Mouse (Mus musculus): ENCODE data around the gene Acap2. TPM values are rescaled to one million over a fixed set of nuclear protein-coding genes. Genes with fewer than 3 reads are reported as not detected.

The Acap2 gene
- total and polyA plus RNA-seq, 3 experiments = 17.2 to 19.1 TPM; not detected in 1

DNA sequence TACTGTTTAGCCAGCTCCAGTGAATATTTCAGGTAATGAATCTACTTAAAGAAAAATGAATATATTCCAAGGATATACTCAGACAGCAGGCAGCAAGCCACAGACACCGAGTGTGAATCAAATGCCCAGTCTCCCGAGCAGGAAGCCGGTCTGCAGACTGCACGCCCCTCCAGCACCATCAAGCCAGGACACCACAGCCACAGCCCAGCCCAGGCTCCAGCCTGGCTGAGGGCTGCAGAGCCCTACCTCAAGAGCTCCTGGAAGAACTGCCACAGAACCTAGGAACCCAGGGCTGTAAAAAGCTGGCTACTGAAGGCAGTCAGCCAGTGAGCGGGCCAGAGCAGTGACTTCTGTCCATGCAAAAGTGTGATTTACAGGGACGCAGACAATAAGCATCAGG is 148.2 kb downstream of the Acap2 start:
- no peak overlapping the region for H3K4me3 ChIP-seq (ENCODE audit: control insufficient read depth in 1 of 2, insufficient read depth in 1 of 2, low read depth in 2 of 2, low read length in 2 of 2)
- DNase-seq (ENCODE audit: low read depth, low spot score) = no peak
- H3K36me3 ChIP-seq (ENCODE audit: control insufficient read depth in 1 of 2, insufficient read depth in 2 of 2, low read length in 2 of 2) = no peaks in the 10 kb centered on the region
- TF ChIP-seq POLR2AphosphoS2 (IDR thresholded peaks at IDR 0.05; ENCODE audit: low read length) = no peak
- no peak for TF ChIP-seq CHD2 (IDR thresholded peaks at IDR 0.05; ENCODE audit: low read length)
- no peak for TF ChIP-seq MAFK (IDR thresholded peaks at IDR 0.05; ENCODE audit: borderline replicate concordance, low read depth, low read length)
- TF ChIP-seq GATA1 (IDR thresholded peaks at IDR 0.05; ENCODE audit: low read depth, low read length) = no peak
- TF ChIP-seq SMC3 (IDR thresholded peaks at IDR 0.05; ENCODE audit: low read depth, low read length) = no peak
- H3K9me3 ChIP-seq (replicated peaks; ENCODE audit: insufficient read depth, low read length) = no peaks in the 10 kb centered on the region
- no peak overlapping the region for H3K27ac ChIP-seq (ENCODE audit: control insufficient read depth, low read depth, low read length)
- no peak overlapping the region for H3K9ac ChIP-seq (ENCODE audit: control insufficient read depth, low read depth, low read length, poor library complexity, severe bottlenecking)
- no peaks in the 10 kb centered on the region for H3K27me3 ChIP-seq (ENCODE audit: control insufficient read depth in 1 of 2, insufficient read depth in 2 of 2, low read length in 2 of 2)
- H3K79me2 ChIP-seq (ENCODE audit: control insufficient read depth, insufficient read depth, low read length, poor library complexity) = no peaks in the 10 kb centered on the region
- no peaks in the 10 kb centered on the region for H3K4me1 ChIP-seq (ENCODE audit: control insufficient read depth in 1 of 2, insufficient read depth in 2 of 2, low read length in 2 of 2)

DNA sequence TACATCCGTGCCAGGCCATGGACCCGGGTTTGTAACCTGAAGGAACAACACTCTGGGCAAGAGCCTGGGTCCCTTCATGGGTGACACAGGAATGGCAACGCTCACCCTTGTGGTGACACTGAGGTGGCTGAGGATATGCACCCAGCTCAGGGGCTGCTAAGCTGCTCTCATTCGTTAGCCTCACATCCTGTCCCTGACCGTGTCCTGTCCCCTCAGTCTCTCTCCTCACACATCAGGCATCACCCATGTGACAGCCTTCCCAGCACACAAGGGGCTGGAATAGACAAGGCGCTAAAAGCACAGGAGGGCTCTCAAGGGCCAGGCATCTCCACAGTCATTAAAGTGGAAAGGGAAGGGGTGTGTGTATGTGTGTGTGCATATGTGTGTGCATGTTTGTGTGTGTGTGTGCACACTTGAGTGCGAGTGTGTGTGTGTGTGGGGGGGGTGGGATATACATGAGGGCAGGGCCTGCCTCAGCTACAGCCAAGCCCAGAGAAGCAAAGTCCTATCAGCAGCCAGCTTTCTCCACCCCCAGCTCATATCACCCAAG is 148.8 kb downstream of the Acap2 start:
- no peak for TF ChIP-seq MAFK (IDR thresholded peaks at IDR 0.05; ENCODE audit: borderline replicate concordance, low read depth, low read length)
- no peak for TF ChIP-seq MAZ (IDR thresholded peaks at IDR 0.05; ENCODE audit: low read depth, low read length)
- no peak for TF ChIP-seq ZMIZ1 (IDR thresholded peaks at IDR 0.05; ENCODE audit: low read depth, low read length)
- TF ChIP-seq EP300 (IDR thresholded peaks at IDR 0.05; ENCODE audit: low read depth in 1 of 2, low read length in 2 of 2) = no peak
- no peak for TF ChIP-seq NELFE (IDR thresholded peaks at IDR 0.05; ENCODE audit: low read depth, low read length)
- no peak for TF ChIP-seq ZC3H11A (IDR thresholded peaks at IDR 0.05; ENCODE audit: low read depth, low read length)
- no peak for TF ChIP-seq POLR2AphosphoS2 (IDR thresholded peaks at IDR 0.05; ENCODE audit: low read length)
- TF ChIP-seq JUND (IDR thresholded peaks at IDR 0.05; ENCODE audit: low read depth, low read length) = no peak
- Histone ChIP-seq H3K27me3 (ENCODE audit: control insufficient read depth in 1 of 2, insufficient read depth in 2 of 2, low read length in 2 of 2) (no peaks in the 10 kb centered on the region), H3K27ac (ENCODE audit: control insufficient read depth, low read depth, low read length) (no peak overlapping the region), H3K36me3 (ENCODE audit: control insufficient read depth in 1 of 2, insufficient read depth in 2 of 2, low read length in 2 of 2) (no peaks in the 10 kb centered on the region), H3K4me1 (ENCODE audit: control insufficient read depth in 1 of 2, insufficient read depth in 2 of 2, low read length in 2 of 2) (no peaks in the 10 kb centered on the region), H3K4me3 (ENCODE audit: control insufficient read depth in 1 of 2, insufficient read depth in 1 of 2, low read depth in 2 of 2, low read length in 2 of 2) (no peak overlapping the region), H3K9ac (ENCODE audit: control insufficient read depth, low read depth, low read length, poor library complexity, severe bottlenecking) (no peak overlapping the region), H3K9me3 (replicated peaks; ENCODE audit: insufficient read depth, low read length) (no peaks in the 10 kb centered on the region), H3K79me2 (ENCODE audit: control insufficient read depth, insufficient read depth, low read length, poor library complexity) (no peaks in the 10 kb centered on the region)
- DNase-seq (ENCODE audit: low read depth, low spot score) = no peak

DNA sequence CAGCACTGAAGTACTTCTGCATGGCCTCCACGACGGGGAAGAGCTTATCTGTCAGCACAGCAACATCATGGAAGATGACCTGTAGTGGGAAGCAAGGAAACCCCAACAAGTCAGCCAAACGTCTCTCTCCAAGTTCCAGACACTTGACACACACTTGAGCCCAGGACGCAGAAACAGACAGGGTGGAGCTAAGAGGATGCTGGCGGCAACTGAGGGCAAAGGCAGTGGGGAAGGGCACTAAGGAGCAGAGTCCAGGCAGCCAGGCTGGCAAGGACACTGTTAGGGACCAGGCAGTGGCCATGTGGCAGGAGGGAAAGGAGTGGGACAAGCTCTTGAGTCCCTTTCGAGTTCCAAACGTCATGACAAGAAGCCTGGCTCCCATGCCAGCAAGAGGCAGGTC is 150.3 kb downstream of the Acap2 start:
- Histone ChIP-seq H3K27me3 (ENCODE audit: control insufficient read depth in 1 of 2, insufficient read depth in 2 of 2, low read length in 2 of 2) (no peaks in the 10 kb centered on the region), H3K27ac (ENCODE audit: control insufficient read depth, low read depth, low read length) (no peak overlapping the region), H3K4me1 (ENCODE audit: control insufficient read depth in 1 of 2, insufficient read depth in 2 of 2, low read length in 2 of 2) (no peaks in the 10 kb centered on the region), H3K36me3 (ENCODE audit: control insufficient read depth in 1 of 2, insufficient read depth in 2 of 2, low read length in 2 of 2) (no peaks in the 10 kb centered on the region), H3K9me3 (replicated peaks; ENCODE audit: insufficient read depth, low read length) (no peaks in the 10 kb centered on the region), H3K4me3 (ENCODE audit: control insufficient read depth in 1 of 2, insufficient read depth in 1 of 2, low read depth in 2 of 2, low read length in 2 of 2) (no peak overlapping the region), H3K79me2 (ENCODE audit: control insufficient read depth, insufficient read depth, low read length, poor library complexity) (no peaks in the 10 kb centered on the region), H3K9ac (ENCODE audit: control insufficient read depth, low read depth, low read length, poor library complexity, severe bottlenecking) (no peak overlapping the region)
- TF ChIP-seq MAX (IDR thresholded peaks at IDR 0.05; ENCODE audit: low read length) (no peak), MYC (IDR thresholded peaks at IDR 0.05; ENCODE audit: low read depth, low read length) (no peak), ZKSCAN1 (IDR thresholded peaks at IDR 0.05; ENCODE audit: low read depth, low read length) (no peak), POLR2AphosphoS5 (IDR thresholded peaks at IDR 0.05; ENCODE audit: borderline replicate concordance, low read depth, low read length) (no peak), MYB (IDR thresholded peaks at IDR 0.05; ENCODE audit: low read depth, low read length) (no peak), RCOR1 (IDR thresholded peaks at IDR 0.05; ENCODE audit: low read depth, low read length) (no peak), CTCF (IDR thresholded peaks at IDR 0.05 in 2 of 3, conservative IDR thresholded peaks at IDR 0.05 in 1 of 3; ENCODE audit: control insufficient read depth in 1 of 3, insufficient read depth in 1 of 3, low read depth in 2 of 3, low read length in 3 of 3, poor library complexity in 1 of 3, severe bottlenecking in 1 of 3) (no peak), MEF2A (IDR thresholded peaks at IDR 0.05; ENCODE audit: extremely low read depth, insufficient replicate concordance, low read depth, low read length, poor library complexity, severe bottlenecking) (no peak), NELFE (IDR thresholded peaks at IDR 0.05; ENCODE audit: low read depth, low read length) (no peak), GATA1 (IDR thresholded peaks at IDR 0.05; ENCODE audit: low read depth, low read length) (no peak), MAZ (IDR thresholded peaks at IDR 0.05; ENCODE audit: low read depth, low read length) (no peak)
- DNase-seq (ENCODE audit: low read depth, low spot score) = no peak
